Mouse (Mus musculus) thymus, adult 2 months (tissue): Measurements from ENCODE around the gene Neu4.

Experiments used
- CTCF ChIP-seq: fragments of 200-500 bp; IDR thresholded peaks from 2 replicates; pipeline ENCODE4 v1.5.1; 2012; ENCODE audit warnings: mild to moderate bottlenecking, control low read depth, low read length, moderate library complexity, borderline replicate concordance; ENCODE audit not compliant: control insufficient read depth, poor library complexity, insufficient read depth; ENCODE audit errors: extremely low read depth
- POLR2A ChIP-seq: fragments of 200-500 bp; IDR thresholded peaks from 2 replicates; pipeline ENCODE4 v1.6.1; 2012; ENCODE audit warnings: mild to moderate bottlenecking, low read length, control low read depth, moderate library complexity; ENCODE audit not compliant: control insufficient read depth, poor library complexity, insufficient read depth; ENCODE audit errors: extremely low read depth

DNA sequence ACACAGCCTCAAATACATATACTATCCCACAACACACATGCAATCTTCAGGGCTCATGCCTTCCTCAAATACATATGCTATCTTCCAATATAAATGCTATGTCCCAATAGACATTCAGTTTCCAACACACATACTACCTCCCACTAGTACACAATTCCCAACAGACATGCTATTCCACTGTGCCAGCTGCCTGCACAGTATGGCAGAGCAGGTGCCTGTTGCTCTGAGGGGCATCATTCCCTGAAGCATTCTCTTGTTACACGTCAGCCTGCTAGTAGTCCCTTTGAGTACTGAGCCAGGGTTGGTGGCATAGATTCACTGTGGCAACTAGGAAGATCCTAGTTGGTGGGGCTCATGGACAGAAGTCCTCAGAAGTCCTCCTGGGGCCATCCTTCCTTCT is 34.2 kb downstream of the Neu4 start:
- no peak for TF ChIP-seq POLR2A
- TF ChIP-seq CTCF = no peak
